Mouse (Mus musculus) heart, embryonic 12.5 days (tissue): ENCODE data around the gene Mcrip2. TPM values are rescaled to one million over a fixed set of nuclear protein-coding genes. Genes with fewer than 3 reads are reported as not detected.
"Not testable (repeated sequence)": the region's sequence is repeated elsewhere in the genome, so short reads cannot be mapped to it uniquely, and the experiment has no call there.

ENCODE experiments used
- ATAC-seq: fragments of 200-750 bp; cut with Nextera tagmentation; 2 replicates; pipeline ENCODE4 v1.8.0; 2017; ENCODE audit warnings: moderate TSS enrichment, moderate library complexity; ENCODE audit not compliant: insufficient number of reproducible peaks, low FRiP score
- H3K27ac ChIP-seq: fragments of 300-500 bp; sonication (generic); 2 replicates; pipeline ENCODE4 v1.5.1; 2016; ENCODE audit warnings: mild to moderate bottlenecking, moderate library complexity; ENCODE audit not compliant: poor library complexity, severe bottlenecking
- H3K27me3 ChIP-seq: fragments of 300-500 bp; sonication (generic); replicated peaks from 2 replicates; pipeline ENCODE4 v1.6.1; 2016; ENCODE audit warnings: mild to moderate bottlenecking, moderate library complexity
- H3K36me3 ChIP-seq: fragments of 300-500 bp; sonication (generic); 2 replicates; pipeline ENCODE4 v1.6.1; 2016; ENCODE audit warnings: mild to moderate bottlenecking, moderate library complexity
- H3K4me1 ChIP-seq: fragments of 300-500 bp; sonication (generic); replicated peaks from 2 replicates; pipeline ENCODE4 v1.6.1; 2016; ENCODE audit warnings: mild to moderate bottlenecking
- H3K4me2 ChIP-seq: fragments of 300-500 bp; sonication (generic); 2 replicates; pipeline ENCODE4 v1.6.1; 2016; ENCODE audit warnings: mild to moderate bottlenecking, moderate library complexity
- H3K4me3 ChIP-seq: fragments of 300-500 bp; sonication (generic); 2 replicates; pipeline ENCODE4 v1.5.1; 2016; ENCODE audit warnings: mild to moderate bottlenecking
- H3K9ac ChIP-seq: fragments of 300-500 bp; sonication (generic); 2 replicates; pipeline ENCODE4 v1.6.1; 2016; ENCODE audit warnings: mild to moderate bottlenecking, moderate library complexity
- H3K9me3 ChIP-seq: fragments of 300-500 bp; sonication (generic); replicated peaks from 2 replicates; pipeline ENCODE4 v1.6.1; 2016; ENCODE audit warnings: mild to moderate bottlenecking, moderate library complexity
- WGBS: fragments of 180-500 bp; shearing (Covaris S2); methylation state at CpG from one replicate; pipeline ENCODE4 v1.1.7; 2016; 5-methylcytosine and 5-hydroxymethylcytosine counted together
- polyA plus RNA-seq: library from polyadenylated mRNA; unstranded; fragments of >200 nt; fragmentation: Nextera tagmentation; extraction: Ambion mirVana; gene quantifications from 2 replicates; pipeline ENCODE4 v1.2.1, GENCODE M21; 2016

Gene Mcrip2
- polyA plus RNA-seq, 1 experiment from 2014 or later = 161 TPM

- Histone ChIP-seq H3K9ac (peak within 1 kb of the TSS; percentile 83), H3K27ac (peak within 1 kb of the TSS; percentile 87), H3K4me2 (peak within 1 kb of the TSS; percentile 94), H3K27me3 (no peaks in the 10 kb centered on the region), H3K9me3 (no peaks in the 10 kb centered on the region), H3K36me3 (peaks cover 21% of the 10 kb centered on the region), H3K4me1 (peaks cover 25% of the 10 kb centered on the region), H3K4me3 (peak within 1 kb of the TSS; percentile 88)
- ATAC-seq = peak; percentile 78
- under 1% methylated on average over 25 of the region's 25 CpGs for WGBS
Observed at GRCm38 (mm10) chr17:25874721-25875170, 6.2 kb upstream of the Mcrip2 start, which contains the start of gene Mettl26. Gene Mettl26 (plus strand): TSS chr17:25875074.

- Histone ChIP-seq H3K27me3 (no peaks in the 10 kb centered on the region), H3K4me1 (peaks cover 25% of the 10 kb centered on the region), H3K9ac (peak overlapping the region; percentile 83), H3K9me3 (no peaks in the 10 kb centered on the region), H3K4me3 (peak overlapping the region; percentile 88), H3K27ac (peak overlapping the region; percentile 87), H3K36me3 (peaks cover 17% of the 10 kb centered on the region), H3K4me2 (peak overlapping the region; percentile 94)
- no peak for ATAC-seq
- 9% methylated on average over 14 of the region's 14 CpGs for WGBS
Observed at GRCm38 (mm10) chr17:25874148-25874720, 5.7 kb upstream of the Mcrip2 start.

DNA sequence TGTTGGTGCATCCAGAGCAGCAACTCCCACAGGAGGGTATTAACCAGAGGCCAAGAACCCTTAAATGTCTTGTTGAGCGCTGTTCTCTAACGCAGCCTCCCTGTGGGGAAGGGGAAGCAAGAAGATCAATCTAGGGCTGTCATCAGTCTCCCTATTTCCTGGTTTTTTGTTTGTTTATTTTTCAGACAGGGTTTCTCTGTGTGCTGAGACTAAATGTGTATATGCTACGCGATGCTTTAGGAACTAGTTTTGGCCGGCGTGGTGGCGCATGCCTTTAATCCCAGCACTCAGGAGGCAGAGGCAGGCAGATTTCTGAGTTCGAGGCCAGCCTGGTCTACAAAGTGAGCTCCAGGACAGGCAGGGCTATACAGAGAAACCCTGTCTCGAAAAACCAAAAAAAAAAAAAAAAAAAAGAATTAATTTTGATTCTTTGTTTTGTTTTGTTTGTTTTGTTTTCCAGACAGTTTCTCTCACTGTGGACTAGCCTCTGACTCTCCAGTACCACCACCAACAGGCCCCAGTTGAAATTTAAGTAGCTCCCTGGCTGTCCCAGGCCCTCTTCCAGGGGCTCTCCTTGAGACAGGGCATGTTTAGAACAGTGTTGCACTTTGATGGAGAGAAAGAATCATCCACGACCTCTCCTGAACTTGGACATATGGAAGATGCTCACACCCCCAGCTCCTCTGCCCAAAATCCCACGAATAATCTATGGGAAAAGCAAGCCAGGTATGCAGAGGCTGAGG is 5.0 kb upstream of the Mcrip2 start:
- H3K4me3 ChIP-seq = peak overlapping the region; percentile 88
- H3K27ac ChIP-seq = peak overlapping the region; percentile 87; the same call in 1 of the 2 replicates

DNA sequence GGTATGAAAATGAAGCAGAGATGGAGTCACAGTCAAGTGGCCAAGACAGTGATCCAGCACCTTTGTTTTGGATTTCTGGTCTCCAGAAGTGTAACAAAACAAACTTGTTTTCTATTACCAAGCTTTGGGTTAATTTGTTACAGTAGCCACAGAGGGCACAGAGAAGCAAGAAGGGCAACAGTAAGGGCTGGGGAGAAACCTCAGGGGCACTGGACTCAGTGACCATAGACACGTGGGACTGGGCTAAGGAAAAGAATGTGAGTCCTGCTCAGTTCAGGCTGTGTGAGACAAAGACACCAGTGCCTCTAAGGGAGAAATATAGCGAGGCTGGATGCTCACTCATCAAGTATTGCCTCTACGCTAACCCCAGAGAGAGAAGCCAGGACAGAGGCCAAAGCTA is 4.1 kb upstream of the Mcrip2 start:
- H3K36me3 ChIP-seq = peaks cover 2% of the 10 kb centered on the region
- H3K27me3 ChIP-seq = no peaks in the 10 kb centered on the region
- 80% methylated on average over 3 of the region's 3 CpGs for WGBS
- H3K4me2 ChIP-seq = no peak overlapping the region
- H3K9ac ChIP-seq = no peak overlapping the region
- no peak overlapping the region for H3K4me3 ChIP-seq
- no peaks in the 10 kb centered on the region for H3K9me3 ChIP-seq
- peaks cover 33% of the 10 kb centered on the region for H3K4me1 ChIP-seq
- ATAC-seq = no peak
- H3K27ac ChIP-seq = no peak overlapping the region

More for the DNA sequence above, 5.0 kb upstream of the Mcrip2 start:
- 75% methylated on average over 11 of the region's 11 CpGs for WGBS
- H3K4me2 ChIP-seq = peak overlapping the region; percentile 94
- peaks cover 11% of the 10 kb centered on the region for H3K36me3 ChIP-seq
- peaks cover 31% of the 10 kb centered on the region for H3K4me1 ChIP-seq
- no peaks in the 10 kb centered on the region for H3K27me3 ChIP-seq
- H3K9me3 ChIP-seq = no peaks in the 10 kb centered on the region
- no peak for ATAC-seq
- H3K9ac ChIP-seq = peak overlapping the region; percentile 83; the same call in 1 of the 2 replicates

DNA sequence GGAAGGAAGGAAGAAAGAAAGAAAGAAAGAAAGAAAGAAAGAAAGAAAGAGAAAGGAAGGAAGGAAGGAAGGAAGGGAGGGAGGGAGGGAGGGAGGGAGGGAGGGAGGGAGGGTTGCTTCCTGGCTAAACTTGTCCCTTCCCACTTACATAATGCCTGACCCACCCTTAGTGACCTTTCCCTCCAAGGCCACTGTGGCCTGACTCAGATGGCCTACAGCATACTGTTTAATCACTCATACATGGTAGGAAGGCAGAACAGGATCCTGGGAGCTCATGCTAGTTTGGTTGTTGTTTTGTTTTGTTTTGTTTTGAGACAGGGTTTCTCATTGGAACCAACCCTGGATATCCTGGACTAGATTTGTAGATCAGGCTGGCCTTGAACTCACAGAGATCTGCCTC is 3.0 kb upstream of the Mcrip2 start:
- H3K9me3 ChIP-seq, H3K4me3 ChIP-seq, H3K4me2 ChIP-seq, H3K27me3 ChIP-seq, H3K36me3 ChIP-seq, H3K9ac ChIP-seq, ATAC-seq, H3K27ac ChIP-seq: not testable (repeated sequence)
- H3K4me1 ChIP-seq = peaks cover 35% of the 10 kb centered on the region

DNA sequence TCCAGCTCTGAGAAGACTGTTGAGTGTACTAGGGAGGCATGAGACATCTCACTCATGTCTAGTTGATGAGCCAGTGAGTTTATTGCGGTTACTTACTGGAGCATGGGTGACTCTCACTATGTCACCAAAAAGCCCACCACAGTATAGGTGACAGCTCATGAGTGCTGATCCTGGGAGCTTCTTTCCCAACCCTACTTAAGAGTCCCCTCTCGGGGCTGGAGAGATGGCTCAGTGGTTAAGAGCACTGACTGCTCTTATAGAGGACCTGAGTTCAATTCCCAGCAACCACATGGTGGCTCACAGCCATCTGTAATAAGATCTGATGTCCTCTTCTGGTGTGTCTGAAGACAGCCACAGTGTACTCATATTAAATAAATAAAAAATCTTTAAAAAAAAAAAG is 1.4 kb upstream of the Mcrip2 start:
- WGBS = 82% methylated on average over 2 of the region's 2 CpGs
- no peaks in the 10 kb centered on the region for H3K27me3 ChIP-seq
- H3K4me3 ChIP-seq = no peak overlapping the region
- H3K4me2 ChIP-seq = no peak overlapping the region
- no peaks in the 10 kb centered on the region for H3K9me3 ChIP-seq
- no peak overlapping the region for H3K9ac ChIP-seq
- no peak overlapping the region for H3K27ac ChIP-seq
- peaks cover 39% of the 10 kb centered on the region for H3K4me1 ChIP-seq
- peaks cover 15% of the 10 kb centered on the region for H3K36me3 ChIP-seq
- ATAC-seq = no peak

DNA sequence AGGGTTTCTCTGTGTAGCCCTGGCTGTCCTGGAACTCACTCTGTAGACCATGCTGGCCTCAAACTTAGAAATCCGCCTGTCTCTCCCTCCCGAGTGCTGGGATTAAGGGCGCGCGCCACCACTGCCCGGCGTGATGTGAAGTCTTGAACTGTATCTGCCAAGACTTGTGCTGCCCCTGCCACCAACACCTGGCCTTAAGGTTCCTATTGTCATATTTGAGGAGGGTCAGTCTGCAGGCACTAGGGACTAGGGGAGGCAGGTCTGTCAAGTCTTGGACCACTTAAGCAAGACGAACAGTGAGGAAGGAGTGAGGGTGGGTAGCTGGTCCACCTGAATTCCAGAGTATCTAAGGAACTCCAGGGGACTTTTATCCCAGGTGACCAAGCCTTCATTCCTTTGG is 934 bp upstream of the Mcrip2 start:
- WGBS = 90% methylated on average over 8 of the region's 8 CpGs

GRCm38 (mm10) chr17:25867836-25868600 is 546 bp downstream of the Mcrip2 start:
- Histone ChIP-seq H3K4me1 (peaks cover 31% of the 10 kb centered on the region), H3K27me3 (no peaks in the 10 kb centered on the region), H3K36me3 (peaks cover 29% of the 10 kb centered on the region), H3K9ac (peak overlapping the region; percentile 93), H3K9me3 (no peaks in the 10 kb centered on the region), H3K27ac (peak overlapping the region; percentile 94), H3K4me3 (peak overlapping the region; percentile 78), H3K4me2 (peak overlapping the region; percentile 89)
- ATAC-seq = peak; percentile 68
- WGBS = under 1% methylated on average over 42 of the region's 42 CpGs

More for the DNA sequence above, 934 bp upstream of the Mcrip2 start:
- H3K4me1 ChIP-seq = peaks cover 39% of the 10 kb centered on the region
- no peak overlapping the region for H3K4me2 ChIP-seq
- H3K36me3 ChIP-seq = peaks cover 19% of the 10 kb centered on the region
- no peak for ATAC-seq
- no peak overlapping the region for H3K9ac ChIP-seq
- H3K9me3 ChIP-seq = no peaks in the 10 kb centered on the region
- H3K4me3 ChIP-seq = no peak overlapping the region
- no peaks in the 10 kb centered on the region for H3K27me3 ChIP-seq
- H3K27ac ChIP-seq = no peak overlapping the region

DNA sequence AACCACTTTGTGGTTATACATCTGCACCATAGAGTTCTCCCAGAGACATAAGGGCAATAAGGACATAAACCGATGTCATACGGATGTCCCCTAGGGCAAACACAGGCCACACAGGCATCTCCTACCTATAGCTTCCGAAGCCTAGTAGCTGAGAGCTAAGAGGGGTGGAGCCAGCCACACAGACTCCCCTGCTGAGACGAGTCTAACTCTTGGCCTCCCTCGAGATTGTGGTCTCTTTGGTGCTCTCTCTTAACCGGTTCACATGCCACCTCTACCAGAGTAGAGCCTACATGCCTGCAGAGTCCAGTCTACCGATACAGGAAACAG is 1.1 kb downstream of the Mcrip2 start:
- Histone ChIP-seq H3K9me3 (no peaks in the 10 kb centered on the region), H3K4me2 (peak overlapping the region; percentile 89), H3K27me3 (no peaks in the 10 kb centered on the region), H3K4me3 (peak overlapping the region; percentile 78), H3K9ac (peak overlapping the region; percentile 93), H3K36me3 (peaks cover 29% of the 10 kb centered on the region), H3K4me1 (peaks cover 31% of the 10 kb centered on the region), H3K27ac (peak overlapping the region; percentile 94)
- ATAC-seq = peak; percentile 24; the same call in 1 of the 2 replicates
- whole genome bisulfite sequencing = 14% methylated on average over 7 of the region's 7 CpGs

GRCm38 (mm10) chr17:25866172-25866571 is 2.4 kb downstream of the Mcrip2 start:
- no peak overlapping the region for H3K4me3 ChIP-seq
- peaks cover 29% of the 10 kb centered on the region for H3K36me3 ChIP-seq
- ATAC-seq = no peak
- H3K9ac ChIP-seq = 0 out of 2 replicates have a peak overlapping the region, but pooled peaks have one; percentile 35
- peaks cover 41% of the 10 kb centered on the region for H3K4me1 ChIP-seq
- no peaks in the 10 kb centered on the region for H3K9me3 ChIP-seq
- no peaks in the 10 kb centered on the region for H3K27me3 ChIP-seq
- 92% methylated on average over 3 of the region's 3 CpGs for WGBS
- H3K4me2 ChIP-seq = peak overlapping the region; percentile 89
- H3K27ac ChIP-seq = no peak overlapping the region

GRCm38 (mm10) chr17:25865288-25865687 is 3.3 kb downstream of the Mcrip2 start:
- no peak for ATAC-seq
- H3K9me3 ChIP-seq = no peaks in the 10 kb centered on the region
- H3K27ac ChIP-seq = no peak overlapping the region
- peak overlapping the region; percentile 35; the same call in 1 of the 2 replicates for H3K9ac ChIP-seq
- peaks cover 29% of the 10 kb centered on the region for H3K36me3 ChIP-seq
- no peak overlapping the region for H3K4me3 ChIP-seq
- peaks cover 49% of the 10 kb centered on the region for H3K4me1 ChIP-seq
- H3K4me2 ChIP-seq = no peak overlapping the region
- 85% methylated on average over 11 of the region's 11 CpGs for WGBS
- H3K27me3 ChIP-seq = no peaks in the 10 kb centered on the region
